Mouse (Mus musculus): ENCODE data around the gene Tmsb15b1.
A peak's percentile ranks its signal among the peaks of the same experiment; 100 is the strongest.
"Not testable (repeated sequence)": the region's sequence is repeated elsewhere in the genome, so short reads cannot be mapped to it uniquely, and the experiment has no call there.

Tmsb15b1 gene

DNA sequence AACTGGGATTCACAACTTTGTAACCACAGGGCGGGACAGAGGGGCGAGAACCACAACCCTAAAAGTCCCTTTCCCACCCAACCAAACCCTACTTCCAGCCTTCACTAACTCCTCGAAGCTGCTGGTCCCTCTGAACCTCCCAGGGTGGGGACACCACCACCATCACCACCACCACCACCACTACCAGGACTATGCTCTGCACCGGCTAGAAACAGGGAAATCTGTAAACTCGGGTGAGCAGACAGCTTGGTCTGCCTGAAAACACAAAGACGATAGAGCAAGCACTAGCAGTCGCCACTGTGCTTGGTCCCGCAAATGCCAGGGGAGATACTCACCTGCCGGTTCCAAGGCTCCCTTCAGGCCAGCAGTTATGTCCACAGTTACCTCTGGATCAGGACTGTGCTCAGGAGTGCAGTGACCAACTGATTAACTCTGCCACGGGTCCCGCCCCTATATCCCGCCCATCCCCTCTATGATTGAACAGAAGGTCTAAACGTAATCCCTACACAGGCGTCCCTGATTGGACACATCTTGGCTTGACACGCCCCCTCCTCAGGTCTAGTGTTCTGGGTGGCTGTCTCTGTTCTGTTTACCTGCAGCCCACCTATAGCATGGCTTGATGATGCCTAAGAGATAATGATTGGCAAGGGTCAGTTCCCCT lies at the start of gene Tmsb15b1, which contains the start of gene Tmsb15l:
TSS of gene Tmsb15b1 (minus strand) at position 451 of the 661 bp plus-strand sequence.
TSS of gene Tmsb15l (minus strand) at position 446 of the 661 bp plus-strand sequence.
- peak; percentile 41 for DNase-seq

DNA sequence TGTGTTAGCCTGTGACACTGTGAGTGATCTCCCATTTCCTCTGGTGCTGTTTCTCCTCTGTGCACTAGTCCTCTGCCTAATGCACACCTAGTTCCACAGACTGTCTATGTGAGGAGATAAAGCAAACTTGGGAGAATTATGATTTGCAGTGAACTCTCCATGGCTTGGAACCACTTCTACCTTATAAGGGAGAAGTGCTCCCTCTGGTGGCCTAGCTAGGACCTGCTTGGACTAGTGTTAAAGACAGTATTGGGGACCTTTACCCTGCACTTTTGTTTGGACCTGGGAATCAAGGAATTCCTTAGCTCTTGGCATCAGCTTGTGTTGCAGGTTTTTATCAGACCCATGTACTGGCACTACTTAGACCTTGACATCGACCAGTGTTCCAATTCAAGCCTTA lies 42.6 kb upstream of the Tmsb15b1 start:
- DNase-seq, result peak; percentile 52

DNA sequence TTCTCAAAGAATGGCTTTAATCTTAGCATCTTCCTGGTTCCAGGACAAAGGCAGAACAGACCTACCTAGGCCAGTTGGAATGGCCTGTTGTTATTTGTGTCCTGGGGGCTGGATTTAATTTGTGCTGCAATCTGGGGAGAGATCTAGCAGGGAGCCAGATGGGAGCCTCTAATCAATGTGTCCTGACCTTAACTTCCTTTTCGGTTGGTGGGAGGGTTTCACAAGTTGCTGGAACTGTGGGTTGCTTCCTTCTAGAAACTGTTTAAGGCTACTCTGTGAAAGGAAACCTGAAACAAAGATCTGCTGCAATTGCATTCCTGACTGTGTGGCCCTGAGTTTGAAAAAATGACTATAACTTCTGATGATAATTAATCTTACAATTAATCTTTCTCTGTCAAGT lies 41.0 kb upstream of the Tmsb15b1 start:
- DNase-seq, result no peak

- DNase-seq, result peak; percentile 43
These were observed 38.5 kb upstream of the Tmsb15b1 start for GRCm38 (mm10) chrX:137015099-137015709.

GRCm38 (mm10) chrX:136996256-136996655 lies 19.6 kb upstream of the Tmsb15b1 start:
- DNase-seq, result no peak

DNA sequence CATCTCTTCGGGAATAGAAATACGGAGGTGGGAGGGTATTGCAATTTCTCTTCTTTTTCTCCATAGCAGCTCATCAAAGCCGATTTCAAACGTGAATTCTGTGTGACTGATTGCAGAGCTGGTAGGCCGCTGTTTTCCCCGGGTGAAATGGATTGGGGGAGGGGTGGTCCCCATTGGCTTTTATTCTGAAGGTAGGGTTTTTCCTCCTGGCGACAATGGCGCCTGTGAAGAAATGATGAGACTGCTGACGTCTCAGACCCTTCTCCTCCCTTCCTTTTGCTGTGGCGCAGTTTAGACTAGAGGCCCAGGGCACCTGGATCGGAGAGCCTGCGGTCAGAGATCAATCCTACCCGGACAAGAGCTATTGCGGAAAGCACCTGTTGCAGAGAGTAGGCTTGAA lies 17.0 kb upstream of the Tmsb15b1 start:
- DNase-seq, result peak; percentile 33

GRCm38 (mm10) chrX:136992978-136993547 lies 16.4 kb upstream of the Tmsb15b1 start, which contains the start of gene Zcchc18:
Gene Zcchc18, plus strand, starts transcription at chrX:136993155.
- peak; percentile 78 for DNase-seq

DNA sequence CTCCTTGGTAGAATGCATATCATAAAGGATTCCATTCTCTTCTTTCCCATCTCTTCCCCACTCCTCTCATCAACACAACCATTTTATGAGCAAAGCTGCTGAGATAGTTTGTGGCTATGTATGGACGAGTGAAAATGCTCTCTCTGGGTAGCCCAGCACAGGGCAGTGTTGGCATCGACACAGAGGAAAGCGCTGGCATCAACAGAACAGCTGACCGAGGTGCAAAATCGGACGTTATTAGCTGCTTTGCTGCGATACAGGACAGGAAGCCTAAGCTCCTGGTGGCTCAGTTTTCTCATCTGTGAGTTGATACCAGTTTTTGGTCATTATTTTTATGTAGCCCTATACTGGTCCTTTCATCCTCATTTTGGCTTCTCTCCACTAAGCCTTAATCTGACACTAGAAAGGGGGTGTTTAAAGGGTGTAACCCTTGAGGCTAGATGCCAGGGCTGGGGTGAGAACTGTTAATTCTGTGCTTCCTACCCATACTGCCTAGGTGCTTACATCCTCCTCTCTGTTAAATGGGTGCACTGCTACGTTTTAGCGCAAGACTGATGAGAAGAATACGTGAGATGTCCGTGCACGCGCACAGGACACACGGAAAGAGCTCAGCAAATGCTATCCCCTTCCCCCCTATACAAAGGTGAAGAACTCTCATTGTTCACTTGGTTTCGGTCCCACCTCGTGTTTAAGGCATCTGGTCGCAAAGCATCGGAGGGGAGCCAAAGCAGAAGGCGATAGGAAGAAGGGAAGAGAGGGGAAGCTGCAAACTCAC lies 15.7 kb upstream of the Tmsb15b1 start:
- DNase-seq, result peak; percentile 37

DNA sequence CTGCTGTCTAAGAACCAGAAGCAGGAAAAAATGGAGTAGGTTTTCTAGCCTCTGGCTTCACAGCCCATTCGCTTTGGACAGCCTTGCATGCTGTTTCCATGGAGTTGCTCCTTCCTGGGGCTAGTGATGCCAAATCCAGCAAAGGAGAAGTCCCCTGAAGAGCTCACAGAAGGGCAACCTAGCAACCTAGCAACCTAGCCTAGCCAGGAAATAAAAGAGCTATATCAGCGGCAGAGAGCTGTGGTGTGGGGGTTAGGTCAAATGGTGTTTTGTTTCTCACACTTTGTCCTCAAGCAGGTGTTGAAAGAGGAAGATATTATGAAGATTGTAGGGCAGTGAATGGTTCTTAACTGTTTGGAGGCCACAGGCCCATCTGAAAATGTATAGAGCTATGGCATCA lies 14.6 kb upstream of the Tmsb15b1 start:
- no peak for DNase-seq

GRCm38 (mm10) chrX:136986039-136986438 lies 9.4 kb upstream of the Tmsb15b1 start:
- no peak for DNase-seq

DNA sequence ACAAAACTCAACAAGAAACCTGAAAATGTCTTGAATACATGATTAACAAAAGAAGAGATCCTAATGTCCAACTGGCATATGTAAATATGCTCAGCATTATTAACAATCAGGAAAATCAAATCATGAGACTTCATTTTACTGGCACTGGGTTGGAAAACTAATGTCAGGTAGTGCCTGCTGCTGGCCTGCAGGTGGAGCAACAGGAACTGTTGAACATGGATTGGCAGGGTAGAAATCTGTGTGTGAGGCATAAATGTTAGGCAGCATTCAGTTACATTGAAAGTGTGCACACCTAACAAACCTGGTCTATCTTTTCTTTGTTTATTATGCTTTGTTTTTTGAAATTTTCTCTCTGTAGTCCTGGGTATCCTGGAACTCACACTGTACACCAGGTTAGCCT lies 1.9 kb upstream of the Tmsb15b1 start:
- DNase-seq, result no peak

DNA sequence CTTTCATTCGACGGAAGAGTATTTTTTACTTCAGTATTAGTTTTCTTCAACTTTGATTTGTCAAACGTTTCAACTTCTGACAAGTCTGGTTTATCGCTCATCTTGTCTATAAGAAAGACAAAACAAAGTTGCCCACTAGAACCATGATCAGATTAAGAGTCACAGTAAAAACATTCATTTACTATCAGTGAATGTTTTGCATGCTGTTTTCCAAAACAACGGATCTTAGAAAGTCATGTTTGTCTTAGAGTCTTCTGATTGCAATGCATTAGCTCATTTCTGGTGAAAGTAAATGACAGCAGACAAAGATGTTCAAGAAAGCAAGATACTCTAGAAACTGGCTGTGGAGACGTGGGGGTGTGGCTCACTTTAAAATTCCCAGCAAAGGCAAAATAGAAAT lies 1.3 kb downstream of the Tmsb15b1 start, which contains the start of gene Tmsb15b2:
TSS of gene Tmsb15b2 (minus strand) at position 101 of the 400 bp plus-strand sequence.
- DNase-seq, result not testable (repeated sequence)

DNA sequence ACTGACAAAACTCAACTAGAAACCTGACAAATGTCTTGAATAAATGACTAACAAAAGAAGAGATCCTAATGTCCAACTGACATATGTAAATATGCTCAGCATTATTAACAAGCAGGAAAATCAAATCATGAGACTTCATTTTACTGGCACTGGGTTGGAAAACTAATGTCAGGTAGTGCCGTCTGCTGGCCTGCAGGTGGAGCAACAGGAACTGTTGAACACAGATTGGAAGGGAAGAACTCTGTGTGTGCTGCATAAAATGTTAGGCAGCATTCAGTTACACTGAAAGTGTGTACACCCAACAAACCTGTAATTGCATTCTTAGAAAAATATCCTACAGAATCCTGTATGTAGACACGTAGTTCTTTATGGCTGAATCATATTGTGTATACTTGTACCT lies 17.0 kb downstream of the Tmsb15b1 start:
- peak; percentile 20 for DNase-seq

DNA sequence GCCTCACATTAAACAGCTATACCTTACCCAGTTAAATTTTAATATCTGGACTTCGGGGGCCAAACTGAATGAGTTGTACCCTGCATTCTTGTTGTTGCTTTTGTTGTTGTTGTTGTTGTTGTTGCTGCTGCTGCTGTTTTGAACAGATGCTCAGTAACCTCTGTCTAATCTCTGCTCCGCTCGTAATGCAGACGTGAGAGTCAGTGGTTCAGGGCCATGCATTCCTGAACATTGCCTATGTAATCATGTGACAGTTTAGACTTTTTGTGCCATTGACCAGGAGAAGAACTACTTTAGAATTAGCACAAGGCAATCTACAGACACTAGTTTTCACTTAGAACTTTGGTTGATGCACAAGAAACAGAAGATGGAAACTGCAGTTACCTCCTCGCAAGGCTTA lies 18.4 kb downstream of the Tmsb15b1 start:
- DNase-seq, result not testable (repeated sequence)

DNA sequence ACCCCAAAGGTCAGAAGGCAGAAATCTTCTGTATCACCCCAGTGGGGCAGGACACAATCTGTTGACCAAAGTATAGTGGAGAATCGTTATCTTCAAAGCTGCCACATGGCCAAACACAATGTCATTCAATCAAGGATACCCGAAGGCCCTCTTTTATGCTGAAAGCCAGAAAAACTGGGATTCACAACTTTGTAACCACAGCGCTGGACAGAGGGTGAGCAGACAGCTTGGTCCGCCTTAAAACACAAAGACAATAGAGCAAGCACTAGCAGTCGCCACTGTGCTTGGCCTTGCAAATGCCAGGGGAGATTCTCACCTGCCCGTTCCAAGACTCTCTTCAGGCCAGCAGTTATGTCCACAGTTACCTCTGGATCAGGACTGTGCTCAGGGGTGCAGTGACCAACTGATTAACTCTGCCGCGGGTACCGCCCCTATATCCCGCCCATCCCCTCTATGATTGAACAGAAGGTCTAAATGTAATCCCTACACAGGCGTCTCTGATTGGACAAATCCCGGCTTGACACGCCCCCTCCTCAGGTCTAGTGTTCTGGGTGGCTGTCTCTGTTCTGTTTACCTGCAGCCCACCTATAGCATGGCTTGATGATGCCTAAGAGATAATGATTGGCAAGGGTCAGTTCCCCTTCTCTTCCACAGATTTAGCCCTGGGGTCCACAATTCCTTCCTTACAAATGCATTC lies 18.9 kb downstream of the Tmsb15b1 start:
- DNase-seq, result peak; percentile 84

- DNase-seq, result no peak
These were observed 38.7 kb downstream of the Tmsb15b1 start for GRCm38 (mm10) chrX:136937985-136938384.

DNA sequence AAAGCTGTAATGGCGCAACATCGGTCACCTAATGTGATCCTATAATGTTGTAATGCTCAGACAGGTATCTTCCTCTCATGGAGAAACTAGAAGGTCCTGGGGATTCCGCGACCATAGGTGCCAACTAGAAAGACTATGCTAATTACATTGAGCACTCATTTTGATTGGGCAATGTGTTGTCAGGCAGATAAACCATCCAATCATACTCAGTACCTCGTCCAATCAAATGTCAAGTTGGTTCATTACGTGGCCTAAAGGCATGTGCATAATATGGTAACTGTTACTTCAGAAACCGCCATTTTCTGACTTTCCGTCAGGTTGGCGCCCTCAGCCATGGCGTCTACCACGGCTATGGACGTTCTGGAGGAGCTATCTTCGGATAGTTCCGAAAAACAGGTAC lies 49.6 kb downstream of the Tmsb15b1 start, which contains the start of gene H2bfm:
TSS of gene H2bfm (plus strand) at position 295 of the 400 bp plus-strand sequence.
- DNase-seq, result no peak

GRCm38 (mm10) chrX:136925863-136926262 lies 50.8 kb downstream of the Tmsb15b1 start:
- DNase-seq, result no peak
